8 mouse cellular contexts compared by ENCODE assay signal in the genomic region with DNA sequence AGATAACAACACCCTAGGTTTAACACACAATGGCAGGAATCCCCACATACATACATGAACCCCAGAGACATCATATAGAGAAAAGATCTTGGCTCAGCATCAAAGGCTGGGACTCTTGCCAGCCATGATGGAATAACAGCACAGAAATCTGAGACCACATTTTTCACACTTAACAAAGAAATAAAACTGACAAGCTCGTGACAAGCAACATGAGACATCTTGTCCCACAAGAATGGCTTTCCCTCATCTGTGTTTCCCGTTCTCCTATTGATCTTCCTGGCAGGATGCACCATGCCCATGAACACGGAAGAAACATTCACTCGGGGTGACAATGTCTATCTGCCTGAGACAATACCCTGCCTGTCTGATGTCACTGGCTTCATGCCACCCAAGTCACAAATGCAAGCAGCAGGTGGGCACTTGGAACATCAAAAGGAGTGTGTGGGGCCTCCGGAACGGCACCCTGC.
DNase-seq lines count a peak whose midpoint lies in the region; ATAC-seq and TF ChIP-seq lines count a peak whose summit lies in the region.
"Had no signal": no experiment of that assay in that cellular context is flagged by ENCODE, and none has a peak within 500 bp of the region (broad histone marks: within the 10 kb centered on the region; RNA-seq: fewer than 3 reads in every experiment).

No protein-coding gene starts in this region.

- no peak for TF ChIP-seq POLR2A in olfactory bulb, adult 2 months (IDR thresholded peaks at IDR 0.05; ENCODE audit: insufficient read depth, low read depth, low read length)

- H3K4me1 ChIP-seq in forebrain, embryonic 13.5 days = peaks cover 47% of the 10 kb centered on the region
- peaks cover 3% of the 10 kb centered on the region; the same call in 1 of the 2 replicates for H3K4me1 ChIP-seq in lung, postnatal 0 days (ENCODE audit: insufficient read depth, low read depth, low read length)
- peaks cover 19% of the 10 kb centered on the region for H3K4me1 ChIP-seq in olfactory bulb, adult 2 months (ENCODE audit: control insufficient read depth, insufficient read depth, low read length)

- no peaks in the 10 kb centered on the region for H3K27me3 ChIP-seq in forebrain, embryonic 13.5 days
- no peaks in the 10 kb centered on the region for H3K27me3 ChIP-seq in lung, postnatal 0 days (replicated peaks; ENCODE audit: insufficient read depth, low read length)
- H3K27me3 ChIP-seq: embryonic facial prominence, embryonic 12.5 days had no signal

- intact Hi-C loops in left cerebral cortex, postnatal 4 days (cut with DNase I) = no loop called here

- 2% methylated on average over 6 of the region's 6 CpGs for WGBS in forebrain, embryonic 13.5 days
- 14% methylated on average over 6 of the region's 6 CpGs for whole genome bisulfite sequencing in lung, postnatal 0 days
- 42% methylated on average over 6 of the region's 6 CpGs for WGBS in olfactory bulb, adult 2 months

- TF ChIP-seq EP300 in lung, postnatal 0 days (IDR thresholded peaks at IDR 0.05) = peak; percentile 94

- peak; percentile 66 for DNase-seq in left cerebral cortex, postnatal 4 days
- DNase-seq in left cerebral cortex, adult 8-10 months (ENCODE audit: low spot score in 2 of 2) = no peak
- peak; percentile 83 for DNase-seq in lung, postnatal 0 days (ENCODE audit: low spot score)
- DNase-seq in ovary, postnatal 14 days (ENCODE audit: low spot score) = no peak

- TF ChIP-seq CTCF in lung, postnatal 0 days (IDR thresholded peaks at IDR 0.05) = no peak
- no peak for TF ChIP-seq CTCF in olfactory bulb, adult 2 months (IDR thresholded peaks at IDR 0.05; ENCODE audit: insufficient read depth, low read depth, low read length)

- H3K9me3 ChIP-seq in forebrain, embryonic 13.5 days (replicated peaks) = no peaks in the 10 kb centered on the region
- no peaks in the 10 kb centered on the region for H3K9me3 ChIP-seq in lung, postnatal 0 days (ENCODE audit: low read length)
- H3K9me3 ChIP-seq: embryonic facial prominence, embryonic 12.5 days had no signal

- H3K4me2 ChIP-seq in forebrain, embryonic 13.5 days = peak overlapping the region; percentile 58
- no peak overlapping the region for H3K4me2 ChIP-seq in lung, postnatal 0 days (replicated peaks; ENCODE audit: low read depth, low read length)
- H3K4me2 ChIP-seq: embryonic facial prominence, embryonic 12.5 days had no signal

- no peak overlapping the region for H3K9ac ChIP-seq in forebrain, embryonic 13.5 days
- H3K9ac ChIP-seq in lung, postnatal 0 days (replicated peaks; ENCODE audit: low read depth) = no peak overlapping the region
- H3K9ac ChIP-seq: embryonic facial prominence, embryonic 12.5 days had no signal

- peak overlapping the region; percentile 88 for H3K27ac ChIP-seq in forebrain, embryonic 13.5 days
- H3K27ac ChIP-seq in lung, postnatal 0 days (ENCODE audit: low read length) = peak overlapping the region; percentile 52
- H3K27ac ChIP-seq in olfactory bulb, adult 2 months (ENCODE audit: insufficient read depth, low read depth, low read length) = peak overlapping the region; percentile 71
- H3K27ac ChIP-seq: embryonic facial prominence, embryonic 12.5 days had no signal

- no peaks in the 10 kb centered on the region for H3K36me3 ChIP-seq in forebrain, embryonic 13.5 days (ENCODE audit: poor library complexity, severe bottlenecking)
- no peaks in the 10 kb centered on the region for H3K36me3 ChIP-seq in lung, postnatal 0 days (ENCODE audit: insufficient read depth, low read length)
- H3K36me3 ChIP-seq: embryonic facial prominence, embryonic 12.5 days had no signal

- no peak for ATAC-seq in forebrain, embryonic 13.5 days
- peak; percentile 81 for ATAC-seq in lung, postnatal 0 days
- no peak for ATAC-seq in erythroblast, adult 5-6 weeks (replicated peaks; ENCODE audit: low FRiP score, poor library complexity, severe bottlenecking)

- no peak overlapping the region for H3K4me3 ChIP-seq in forebrain, embryonic 13.5 days
- H3K4me3 ChIP-seq in lung, postnatal 0 days (ENCODE audit: low read depth, low read length) = no peak overlapping the region
- no peak overlapping the region for H3K4me3 ChIP-seq in olfactory bulb, adult 2 months (ENCODE audit: insufficient read depth, low read depth, low read length)
- H3K4me3 ChIP-seq: embryonic facial prominence, embryonic 12.5 days had no signal

Comparison
In these comparisons a context has a peak if more than half of its experiments do, and no peak if none do; other contexts are left out.
1. DNase-seq: peak in left cerebral cortex, postnatal 4 days (single experiment) and lung, postnatal 0 days (single experiment); none in left cerebral cortex, adult 8-10 months (0 of 2) and ovary, postnatal 14 days (single experiment).
2. Peak in every context shown above with its lines, with median percentiles within 50 percentile points of each other: H3K27ac ChIP-seq.